Mouse (Mus musculus) hematopoietic multipotent progenitor cell, adult 10-12 weeks (in vitro differentiated cells): Measurements from ENCODE around the gene 1190002N15Rik. TPM values are rescaled to one million over a fixed set of nuclear protein-coding genes. Genes with fewer than 3 reads are reported as not detected.

Source experiments
- polyA plus RNA-seq: library from polyadenylated mRNA; stranded (reverse); fragments of >175 nt; gene quantifications from 2 replicates; pipeline ENCODE4 v1.2.3, GENCODE M21; 2012; ENCODE audit warnings: low replicate concordance

Gene 1190002N15Rik
- 4.1 and 9.6 TPM in 2 replicates for polyA plus RNA-seq

GRCm38 (mm10) chr9:94537970-94538822 is at the start of gene 1190002N15Rik:
1190002N15Rik (minus strand) TSS chr9:94538081.

Other genes starting within 250 kb of the 1190002N15Rik start
- gene Slc9a9, start 131.8 kb upstream of the 1190002N15Rik start, polyA plus RNA-seq, result 2.5 and 4.5 TPM in 2 replicates